Mouse (Mus musculus): Measurements from ENCODE around the gene Tspan6.
A peak's percentile ranks its signal among the peaks of the same experiment; 100 is the strongest.

The Tspan6 gene

GRCm38 (mm10) chrX:133898014-133898542 is at the start of gene Tspan6:
Gene Tspan6, minus strand, starts transcription at chrX:133898429.
- peak; percentile 67 for DNase-seq (ENCODE audit: low spot score in 2 of 2)

DNA sequence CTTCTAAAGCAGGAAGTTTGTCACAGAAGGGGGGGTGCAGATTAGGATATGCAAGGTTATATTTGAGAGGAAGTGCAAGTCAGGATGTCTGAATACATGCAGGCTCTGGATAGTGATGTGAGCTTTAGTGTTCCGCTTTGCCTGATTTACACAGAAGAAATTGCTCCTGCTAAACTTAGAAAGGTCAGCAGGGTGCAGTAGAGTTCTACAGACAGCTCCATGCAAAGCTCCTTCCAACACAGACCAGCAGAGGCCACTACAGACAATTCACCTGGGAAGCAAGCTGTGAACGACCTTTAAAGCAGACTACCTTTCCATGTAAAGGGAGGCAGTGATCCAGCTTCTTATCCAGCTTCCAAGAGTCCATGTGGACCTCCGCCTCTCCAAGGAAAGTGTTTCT is 49.2 kb upstream of the Tspan6 start:
- peak; percentile 1 to 2 for DNase-seq (ENCODE audit: low spot score in 2 of 2)

DNA sequence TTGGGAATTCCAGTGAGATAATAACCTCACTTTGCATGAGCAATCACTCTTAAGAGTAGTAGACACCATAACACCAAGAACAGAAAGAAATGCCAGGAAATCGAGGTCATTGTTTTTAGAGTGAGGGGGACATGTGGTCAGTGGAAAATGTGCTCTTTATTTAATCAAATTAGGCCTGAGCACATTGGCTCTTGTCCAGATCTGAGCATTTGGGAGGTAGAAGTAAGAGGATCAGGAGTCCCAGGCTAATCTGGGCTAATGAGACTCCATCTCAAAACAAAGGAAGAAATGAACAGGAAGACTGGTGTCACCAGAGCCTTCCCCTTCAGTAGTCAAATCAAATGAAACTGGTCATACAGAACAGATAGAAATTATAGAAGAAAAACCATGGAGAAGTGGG is 41.3 kb upstream of the Tspan6 start:
- no peak for DNase-seq (ENCODE audit: low spot score in 2 of 2)

GRCm38 (mm10) chrX:133936605-133937225 is 38.5 kb upstream of the Tspan6 start:
- no peak for DNase-seq (ENCODE audit: low spot score in 2 of 2)

- DNase-seq (ENCODE audit: low spot score in 2 of 2) = peak in 1 of 2 experiments; percentile 2
Observed at GRCm38 (mm10) chrX:133931302-133932013, 33.2 kb upstream of the Tspan6 start.

DNA sequence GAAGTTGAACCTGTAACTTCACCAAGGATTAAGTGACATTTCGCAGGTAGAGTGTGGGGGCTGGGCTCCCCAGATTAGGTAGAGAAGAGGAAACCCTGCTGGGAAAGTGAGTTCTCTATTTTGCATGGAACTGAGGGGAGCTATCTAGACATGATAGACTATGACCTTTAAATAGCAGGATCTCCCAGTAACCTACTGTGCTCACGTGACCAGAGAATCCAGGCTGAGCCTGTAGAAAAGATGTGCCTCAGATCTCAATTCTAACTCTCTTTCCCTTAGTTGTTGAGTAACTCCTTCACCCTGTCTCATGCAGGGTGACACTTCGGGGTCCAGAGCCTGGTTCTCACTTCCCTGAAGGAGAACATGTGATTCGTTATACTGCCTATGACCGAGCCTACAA is 28.5 kb upstream of the Tspan6 start:
- DNase-seq (ENCODE audit: low spot score in 2 of 2) = no peak

DNA sequence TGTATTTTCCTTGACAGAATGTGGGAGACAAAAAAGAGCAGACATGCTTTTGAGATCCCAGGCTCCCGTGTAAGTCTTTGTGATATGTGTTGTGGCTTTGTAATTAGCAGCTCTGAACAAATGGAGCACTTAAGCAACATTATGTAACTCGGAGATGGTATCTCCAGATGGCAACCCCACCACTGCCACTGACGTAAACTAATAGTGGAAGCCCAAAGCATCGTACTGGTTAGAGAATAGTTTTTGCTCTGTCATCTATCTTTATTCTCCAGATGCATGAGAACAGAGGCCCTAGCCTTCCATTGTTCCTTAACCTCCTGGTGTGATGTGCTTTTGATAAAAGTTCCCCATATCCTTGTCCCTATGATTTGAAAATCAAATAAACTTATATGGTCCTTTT is 23.0 kb upstream of the Tspan6 start:
- DNase-seq (ENCODE audit: low spot score in 2 of 2) = no peak

DNA sequence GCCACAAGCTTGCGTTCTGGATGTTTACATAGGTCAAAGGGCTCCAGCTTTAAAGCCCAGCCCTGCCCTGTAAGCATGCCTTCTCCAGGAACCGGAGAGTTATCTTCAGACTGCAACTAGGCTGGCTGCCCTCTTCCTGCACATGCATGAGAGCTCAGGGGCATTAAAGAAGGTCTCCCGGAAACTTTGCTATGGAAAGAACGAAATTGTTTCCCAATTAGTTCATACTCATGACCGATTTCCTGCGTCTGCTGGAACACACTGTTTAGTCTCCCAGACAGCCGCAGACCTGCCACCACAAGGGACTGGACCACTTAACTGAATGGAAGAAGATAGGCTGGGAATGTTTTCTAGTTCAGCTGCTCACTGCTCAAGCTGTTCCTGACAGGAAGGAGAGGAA is 16.0 kb upstream of the Tspan6 start:
- no peak for DNase-seq (ENCODE audit: low spot score in 2 of 2)

DNA sequence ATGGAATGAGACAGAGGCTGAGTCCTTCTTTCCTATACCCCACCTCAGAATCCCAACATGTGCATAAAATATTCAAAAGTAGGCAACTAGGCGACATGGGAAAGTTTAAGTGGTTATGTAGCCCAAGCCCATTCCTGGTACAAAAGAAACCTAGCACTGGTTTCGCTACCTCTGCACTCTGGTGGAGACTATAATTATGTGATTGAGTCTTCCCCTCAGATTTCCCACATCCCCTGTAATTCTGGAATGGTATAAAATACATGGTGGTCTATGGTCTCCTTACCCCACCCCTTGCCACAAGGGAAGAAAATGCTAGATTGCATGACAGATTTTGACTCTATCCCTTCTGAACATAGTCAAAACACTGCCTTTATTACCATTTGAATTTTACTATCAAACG is 14.8 kb upstream of the Tspan6 start:
- DNase-seq (ENCODE audit: low spot score in 2 of 2) = no peak

DNA sequence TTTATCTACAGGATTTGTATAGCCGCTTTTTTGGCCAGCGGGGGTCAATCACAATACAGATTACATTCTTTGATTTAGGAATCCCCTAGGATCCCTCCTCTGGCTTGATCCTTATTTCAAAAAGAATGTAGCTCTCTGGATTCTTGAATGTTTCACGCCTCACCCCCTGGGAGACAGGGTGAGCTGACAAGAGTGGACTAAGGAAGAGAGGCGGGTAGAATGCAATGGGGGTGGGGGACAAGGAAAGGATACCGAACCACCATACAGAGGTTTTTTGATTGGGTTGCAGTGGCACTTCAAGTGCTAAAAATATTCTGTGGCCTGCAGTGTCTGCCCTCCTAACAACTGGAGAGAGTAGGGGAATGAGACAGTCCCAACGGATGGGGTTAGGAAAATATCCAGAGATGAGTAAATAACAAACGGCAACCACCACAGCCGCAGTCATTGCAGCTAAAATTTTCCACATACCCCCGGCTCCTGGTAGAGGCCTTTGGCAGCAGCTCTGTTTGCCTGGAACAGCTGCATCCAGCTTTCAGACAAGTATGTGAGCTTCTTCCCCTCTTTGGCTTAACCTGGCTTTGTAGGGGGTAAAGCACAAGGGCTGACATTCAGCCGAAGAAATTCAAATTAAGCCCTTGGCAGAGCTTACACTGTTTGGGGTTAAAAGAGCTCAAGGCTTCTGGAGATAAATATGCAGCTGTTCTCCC is 13.3 kb upstream of the Tspan6 start:
- no peak for DNase-seq (ENCODE audit: low spot score in 2 of 2)

DNA sequence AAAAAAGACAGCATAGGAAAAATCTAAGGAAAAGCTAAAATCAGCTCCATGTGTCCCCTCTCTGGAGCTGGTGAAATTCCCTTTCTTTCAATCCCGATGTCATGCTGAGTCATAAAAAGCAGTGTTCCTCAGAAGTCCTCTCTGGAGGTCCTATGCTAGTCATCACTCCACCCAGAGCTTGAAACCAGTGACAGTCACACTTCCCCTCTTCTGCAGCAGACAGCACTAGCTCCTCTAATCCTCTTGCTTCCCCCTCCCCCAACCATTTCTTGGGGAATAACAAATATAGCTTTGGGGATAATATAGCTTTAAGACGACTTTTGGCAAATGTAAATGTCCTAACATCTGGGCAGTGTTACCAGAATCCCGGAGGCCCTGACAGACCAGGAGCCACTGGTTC is 10.0 kb upstream of the Tspan6 start, which contains the start of gene Srpx2:
Gene Srpx2 (plus strand): TSS at position 166 of the 400 bp plus-strand sequence.
- no peak for DNase-seq (ENCODE audit: low spot score in 2 of 2)

- DNase-seq (ENCODE audit: low spot score in 2 of 2) = peak in 1 of 2 experiments; percentile 9
Observed at GRCm38 (mm10) chrX:133888111-133888510, 10.1 kb downstream of the Tspan6 start.

- no peak for DNase-seq (ENCODE audit: low spot score in 2 of 2)
Observed at GRCm38 (mm10) chrX:133887308-133887707, 10.9 kb downstream of the Tspan6 start.

GRCm38 (mm10) chrX:133869743-133870142 is 28.5 kb downstream of the Tspan6 start:
- DNase-seq (ENCODE audit: low spot score in 2 of 2) = no peak

GRCm38 (mm10) chrX:133853637-133854036 is 44.6 kb downstream of the Tspan6 start:
- no peak for DNase-seq (ENCODE audit: low spot score in 2 of 2)

GRCm38 (mm10) chrX:133850680-133851079 is 47.5 kb downstream of the Tspan6 start, which contains the start of gene Tnmd:
Gene Tnmd, plus strand, starts transcription at chrX:133850980.
- DNase-seq (ENCODE audit: low spot score in 2 of 2) = no peak
